Mouse (Mus musculus): ENCODE data around the gene Nucb2.

Nucb2 gene

DNA sequence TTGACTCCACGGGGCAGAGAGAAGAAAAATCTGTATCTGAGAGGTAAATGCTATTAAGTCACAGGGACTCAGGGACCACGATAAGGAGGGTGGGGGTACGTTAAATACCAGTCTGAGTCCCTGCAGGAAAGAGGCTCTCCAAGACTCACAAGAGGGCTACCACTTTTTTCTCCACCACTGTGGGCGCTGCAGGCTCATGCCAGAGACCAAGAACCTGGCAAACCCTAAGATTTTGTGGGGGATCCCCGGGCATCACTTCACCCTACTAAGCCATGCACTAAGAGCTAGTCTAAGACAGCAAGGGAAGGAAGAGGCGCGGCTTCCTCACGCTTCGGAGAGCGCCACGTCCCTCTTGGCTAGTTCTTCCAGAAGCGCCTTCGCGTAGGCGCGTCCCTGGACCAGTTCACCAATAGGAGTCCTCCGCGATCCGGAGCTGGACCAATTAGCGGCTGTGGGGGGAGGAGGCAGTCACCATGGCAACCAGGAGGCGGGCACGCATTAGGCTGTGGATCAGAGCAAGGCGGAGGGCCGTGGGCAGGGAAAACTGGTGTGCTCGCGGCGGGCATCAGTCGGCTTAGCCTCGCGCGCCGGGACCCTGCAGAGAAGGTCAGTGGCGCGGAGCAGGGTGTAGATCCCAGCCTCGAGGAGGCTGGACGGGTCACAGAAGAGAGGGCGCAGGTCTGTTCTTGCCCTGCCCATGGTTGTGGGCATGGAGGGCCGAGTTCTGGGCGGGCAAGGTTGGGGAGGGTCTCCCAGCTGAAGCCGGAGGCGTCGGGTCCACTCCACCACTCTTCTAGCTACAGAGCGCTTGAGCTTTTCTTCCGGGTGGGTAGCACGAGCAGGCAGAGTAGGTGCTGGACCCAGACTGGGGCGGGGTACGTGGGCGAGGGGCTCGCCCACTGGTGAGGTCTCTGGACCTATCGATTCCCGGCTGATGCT lies at the start of gene Nucb2:
Nucb2 (plus strand) TSS at position 491 of the 939 bp plus-strand sequence.
- DNase-seq (ENCODE audit: low read depth, low spot score): peak; percentile 98

DNA sequence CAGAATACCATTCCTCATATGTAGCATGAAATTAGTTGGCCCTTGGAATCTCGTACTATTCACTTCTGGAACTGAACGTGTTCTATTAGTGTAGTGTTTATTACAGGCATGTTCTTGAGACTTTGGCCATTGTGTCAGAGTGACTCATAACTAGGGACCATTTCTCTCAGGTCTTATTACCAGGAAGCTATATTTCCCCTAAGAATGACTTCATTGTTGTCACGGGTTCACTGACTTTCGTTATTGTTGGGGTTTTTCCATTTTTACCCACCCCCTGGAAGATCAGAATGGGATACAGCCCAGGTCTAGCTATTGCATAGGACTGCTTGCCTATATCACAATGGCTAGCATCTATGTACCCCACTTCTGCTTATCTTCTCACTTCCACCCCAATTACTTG lies 47.2 kb upstream of the Nucb2 start:
- DNase-seq (ENCODE audit: low read depth, low spot score): no peak

DNA sequence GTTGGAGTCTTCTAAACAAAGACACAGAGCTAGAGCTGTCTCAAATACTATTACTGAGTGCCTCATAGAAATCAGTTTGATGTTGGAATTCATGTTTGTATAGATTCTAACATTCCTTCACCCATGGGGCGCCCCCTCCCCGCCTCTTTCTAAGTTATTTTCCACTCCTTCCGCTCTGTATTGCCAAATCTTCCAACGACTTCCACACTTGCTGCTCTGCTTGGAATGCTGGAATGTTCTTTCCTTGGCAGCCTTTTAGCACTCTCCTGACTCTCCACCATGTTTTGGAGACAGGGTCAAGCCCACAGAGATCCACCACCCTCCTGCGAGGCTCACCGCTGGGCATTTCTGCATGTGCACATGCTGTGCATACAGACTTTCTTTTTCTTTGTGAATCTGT lies 46.8 kb upstream of the Nucb2 start:
- DNase-seq (ENCODE audit: low read depth, low spot score): no peak

DNA sequence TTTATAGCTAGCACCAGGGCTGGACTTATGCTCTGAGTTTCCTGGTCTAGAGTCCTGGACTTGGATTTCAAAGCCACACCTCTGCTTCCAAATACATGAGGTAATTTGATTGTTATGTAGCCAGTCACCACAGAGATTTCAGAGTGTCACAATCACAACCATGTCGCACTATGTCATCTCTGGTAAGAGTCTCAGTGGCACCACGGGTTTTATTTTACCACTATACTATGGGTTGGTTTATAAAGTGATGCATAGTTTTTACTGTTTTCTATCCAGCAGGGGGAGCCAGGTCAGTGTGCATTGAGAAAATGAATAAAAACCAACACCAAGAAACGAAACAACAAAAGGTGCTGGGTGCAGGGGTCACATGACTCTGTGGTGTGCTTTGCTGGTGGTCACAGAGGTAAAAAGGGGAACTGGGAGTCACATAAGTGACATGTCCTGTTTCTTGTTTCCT lies 45.2 kb upstream of the Nucb2 start:
- no peak for DNase-seq (ENCODE audit: low read depth, low spot score)

DNA sequence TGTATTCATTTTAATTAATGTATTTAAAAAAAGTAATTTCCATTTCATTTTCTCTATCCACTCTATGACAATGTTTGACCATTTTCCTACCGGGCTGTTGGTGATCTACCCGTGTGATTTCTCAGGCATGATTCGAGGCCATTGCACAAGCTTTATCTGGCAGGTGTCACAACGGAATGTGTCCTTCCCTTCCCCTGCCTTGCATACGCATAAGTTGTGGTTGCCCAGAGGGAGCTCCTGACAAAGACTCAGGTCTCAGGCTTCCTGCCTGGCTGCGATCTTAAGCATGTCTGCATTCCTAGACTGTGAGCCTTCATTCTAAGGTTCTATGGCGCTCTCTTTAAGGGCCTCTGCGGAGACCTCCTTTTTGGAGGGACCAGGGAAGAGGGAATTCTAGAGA lies 42.1 kb upstream of the Nucb2 start:
- DNase-seq (ENCODE audit: low read depth, low spot score): no peak

DNA sequence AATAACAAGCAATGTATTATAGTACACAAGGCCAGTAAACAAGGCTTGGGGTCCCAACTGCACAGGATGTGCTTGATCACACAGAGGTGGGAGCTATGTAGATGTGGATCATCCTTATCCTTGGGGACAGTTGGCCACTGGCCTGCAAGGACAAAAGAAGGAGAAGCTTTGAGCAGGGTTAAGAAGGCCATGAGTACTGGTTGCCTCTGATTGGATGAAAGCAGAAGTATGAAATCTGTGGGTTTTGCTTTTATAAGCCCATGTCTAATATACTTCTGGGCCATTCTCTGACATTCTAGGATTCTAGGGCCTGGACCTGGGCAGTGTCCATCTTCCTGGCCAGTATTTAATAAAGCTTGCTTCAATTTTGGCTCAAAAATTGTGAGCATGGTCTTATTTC lies 28.3 kb upstream of the Nucb2 start:
- DNase-seq (ENCODE audit: low read depth, low spot score): no peak

DNA sequence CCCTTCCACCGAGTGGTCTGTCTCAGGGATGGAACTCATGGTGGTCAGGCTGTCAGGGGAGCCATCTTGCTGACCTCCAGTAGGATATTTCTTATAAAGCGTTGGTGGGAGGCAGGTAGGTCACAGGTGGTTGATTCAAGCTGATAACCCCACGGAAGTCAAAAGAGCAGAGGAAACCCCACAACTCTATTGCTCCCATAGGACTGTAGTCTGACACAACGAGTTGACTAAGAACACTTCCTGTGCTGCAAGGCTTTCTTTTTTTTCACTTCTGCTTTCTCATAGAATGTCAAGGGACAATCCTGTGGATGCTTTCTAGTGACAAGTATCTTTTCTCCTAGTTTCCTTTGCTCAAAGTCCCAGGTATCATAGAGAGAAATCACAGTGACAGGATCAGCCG lies 27.9 kb upstream of the Nucb2 start:
- DNase-seq (ENCODE audit: low read depth, low spot score): no peak

DNA sequence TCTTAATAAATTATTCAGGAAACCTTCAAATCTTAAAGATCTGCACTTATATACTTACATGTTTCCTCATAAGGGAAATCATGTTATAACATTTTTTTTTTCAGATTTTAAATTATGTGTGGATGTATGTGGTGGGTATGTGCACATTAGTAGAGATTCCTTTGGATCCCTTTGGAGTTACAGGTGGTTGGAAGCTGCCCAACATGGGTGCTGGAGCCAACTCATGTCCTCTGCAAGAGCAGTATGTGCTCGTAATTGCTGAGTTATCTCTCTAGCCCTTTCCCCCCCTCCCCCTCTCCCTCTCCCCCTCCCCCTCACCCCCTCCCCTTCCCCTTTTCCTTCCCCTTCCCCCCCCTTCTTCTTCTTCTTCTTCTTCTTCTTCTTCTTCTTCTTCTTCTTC lies 21.1 kb upstream of the Nucb2 start:
- DNase-seq (ENCODE audit: low read depth, low spot score): no peak

DNA sequence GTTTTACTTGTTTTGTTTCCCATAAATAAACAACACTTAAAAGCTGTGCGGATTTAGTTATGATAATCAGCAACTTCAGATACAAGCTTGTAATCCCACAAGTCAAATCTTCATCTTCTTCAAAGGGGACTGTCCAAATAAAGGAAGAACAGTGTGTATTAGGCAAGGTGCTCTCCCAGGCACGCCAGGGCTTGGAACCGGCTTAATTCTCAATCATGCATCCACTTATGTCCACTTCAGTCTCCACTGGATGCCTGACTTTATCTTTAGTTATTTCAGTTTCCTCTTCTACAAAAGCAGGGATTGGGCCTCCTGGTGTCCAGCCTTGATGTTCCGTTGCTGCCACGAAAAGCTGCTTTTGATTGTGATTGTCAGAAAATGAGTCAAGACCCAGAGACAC lies 20.4 kb upstream of the Nucb2 start:
- DNase-seq (ENCODE audit: low read depth, low spot score): no peak

DNA sequence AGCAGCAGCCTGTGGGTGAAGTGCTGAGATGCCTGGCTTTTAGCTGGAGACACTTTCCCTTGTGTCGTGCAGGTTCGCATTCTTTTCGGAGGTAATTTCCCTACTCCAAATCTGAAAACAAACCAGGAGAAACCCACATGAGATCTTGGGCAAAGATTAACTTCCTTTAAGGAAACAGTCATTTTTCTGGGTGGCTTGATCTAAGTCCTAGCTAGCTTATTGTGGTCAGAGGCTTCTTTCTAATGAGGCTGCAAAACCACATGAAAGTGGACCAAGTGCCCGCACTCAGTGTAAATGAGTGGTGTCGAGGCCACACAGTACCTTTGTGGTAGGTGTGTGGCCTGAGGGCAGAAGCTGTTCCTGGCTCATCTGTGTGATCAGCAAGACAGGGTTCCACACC lies 20.0 kb upstream of the Nucb2 start:
- DNase-seq (ENCODE audit: low read depth, low spot score): no peak

DNA sequence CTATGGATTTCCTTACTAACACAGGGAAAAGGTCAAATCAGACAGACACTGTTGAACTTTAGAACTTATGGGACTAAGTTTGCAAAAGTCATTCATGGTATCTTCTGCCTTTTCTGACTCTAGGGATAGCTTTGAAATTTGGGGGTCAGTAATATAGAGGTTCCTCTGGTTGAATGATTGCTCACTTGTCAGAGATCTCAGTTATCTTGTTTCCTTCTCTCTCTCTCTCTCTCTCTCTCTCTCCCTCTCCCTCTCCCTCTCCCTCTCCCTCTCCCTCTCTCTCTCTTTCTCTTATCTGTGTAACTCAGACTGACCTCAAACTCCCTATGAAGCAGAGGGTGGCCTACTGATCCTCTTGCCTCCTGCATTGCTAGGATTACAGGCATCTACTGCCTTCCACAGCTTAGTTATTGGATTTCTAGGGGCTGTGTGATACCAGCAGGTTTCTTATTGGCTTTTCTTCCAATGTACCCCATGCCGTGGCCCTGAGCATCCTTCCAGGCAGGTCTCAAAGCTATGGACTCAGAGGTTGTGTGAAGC lies 19.0 kb upstream of the Nucb2 start:
- DNase-seq (ENCODE audit: low read depth, low spot score): no peak

DNA sequence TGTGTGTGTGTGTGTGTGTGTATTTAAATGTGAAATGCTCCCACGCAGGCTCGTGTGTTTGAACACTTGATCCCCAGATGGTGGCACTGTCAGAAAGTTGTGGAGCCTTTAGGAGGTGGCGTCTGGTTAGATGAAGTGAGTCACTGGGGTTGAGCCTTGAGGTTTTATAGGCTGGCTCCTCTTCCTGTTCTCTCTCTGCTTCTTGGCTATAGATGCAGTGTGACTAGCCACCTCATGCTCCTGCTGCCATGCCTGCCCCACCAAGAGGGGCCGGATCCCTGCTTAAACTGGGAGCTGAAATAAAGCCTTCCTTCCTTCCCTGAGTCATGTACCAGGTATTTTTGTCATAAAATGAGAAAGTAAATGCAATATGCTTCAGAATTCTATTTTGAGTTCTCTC lies 13.1 kb upstream of the Nucb2 start:
- no peak for DNase-seq (ENCODE audit: low read depth, low spot score)

DNA sequence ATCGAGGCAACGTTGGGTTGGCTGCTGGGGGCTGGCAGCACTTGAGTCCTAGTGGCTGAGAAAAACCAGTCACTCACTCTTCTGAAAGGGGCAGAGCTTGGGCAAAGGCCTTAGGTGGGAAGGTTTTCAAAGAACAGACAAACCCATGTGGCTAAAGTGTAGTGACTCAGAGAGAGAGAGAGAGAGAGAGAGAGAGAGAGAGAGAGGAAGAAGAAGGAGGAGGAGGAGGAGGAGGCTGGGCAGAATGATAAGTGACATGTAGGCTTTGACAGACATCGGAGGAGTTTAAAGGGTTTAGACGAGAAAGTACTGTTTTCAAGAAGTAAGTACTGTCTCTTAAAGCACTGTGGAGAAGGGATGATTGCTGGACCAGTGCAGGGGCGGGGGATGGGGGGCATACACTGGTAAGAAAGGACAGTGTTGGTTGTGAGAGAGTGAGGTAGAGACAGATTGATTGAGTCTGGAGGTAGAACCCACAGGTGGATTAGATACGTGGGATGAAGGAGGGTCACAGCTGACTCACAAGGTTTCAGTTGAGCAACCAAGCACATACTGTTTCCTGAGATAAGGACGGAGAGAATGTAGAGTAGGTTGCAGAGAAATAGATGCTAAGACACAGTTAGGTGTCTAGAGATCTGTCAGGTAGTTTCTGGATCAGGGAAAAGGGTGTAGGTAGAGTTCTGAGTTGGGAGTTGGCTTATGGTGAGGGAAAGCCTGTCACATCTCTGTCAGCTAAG lies 10.7 kb upstream of the Nucb2 start:
- DNase-seq (ENCODE audit: low read depth, low spot score): no peak

DNA sequence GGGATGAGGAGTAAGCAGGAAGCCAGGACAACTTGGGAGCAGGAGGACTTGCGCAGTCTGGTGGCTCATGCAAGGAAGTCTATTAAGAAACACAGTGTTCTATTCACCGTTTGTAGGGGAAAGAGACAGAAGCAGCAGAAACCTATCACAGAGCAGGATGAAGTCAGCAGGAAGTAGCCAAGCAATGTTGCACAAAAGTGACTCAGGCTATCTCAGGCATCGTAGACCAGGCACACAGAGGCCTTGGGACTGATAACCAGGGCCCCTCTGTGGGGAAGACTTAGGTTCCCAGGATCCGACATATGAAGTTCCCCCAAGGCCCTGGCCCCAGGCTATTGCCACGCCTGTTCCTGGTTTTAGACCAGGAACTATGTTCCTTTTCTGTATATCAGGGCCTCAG lies 9.6 kb upstream of the Nucb2 start:
- no peak for DNase-seq (ENCODE audit: low read depth, low spot score)

DNA sequence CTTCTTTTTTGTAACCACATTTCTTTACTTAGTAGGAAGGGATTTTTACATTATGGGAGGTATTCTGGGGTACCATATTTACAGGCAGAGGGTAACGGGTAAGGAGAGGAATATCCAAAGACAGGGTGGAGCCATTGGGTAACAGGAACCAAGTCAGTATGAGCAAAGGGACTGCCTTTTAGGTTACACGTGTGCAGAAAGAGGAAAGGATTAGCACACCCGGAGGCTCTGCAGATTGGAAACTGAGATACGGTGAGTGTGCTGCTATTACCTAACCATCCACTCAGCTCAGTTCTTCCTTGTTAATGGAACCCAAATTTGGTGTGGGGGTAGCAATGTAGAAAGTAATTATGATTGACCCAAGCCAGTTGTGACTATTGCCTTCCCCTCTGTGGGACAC lies 7.4 kb upstream of the Nucb2 start:
- DNase-seq (ENCODE audit: low read depth, low spot score): no peak

DNA sequence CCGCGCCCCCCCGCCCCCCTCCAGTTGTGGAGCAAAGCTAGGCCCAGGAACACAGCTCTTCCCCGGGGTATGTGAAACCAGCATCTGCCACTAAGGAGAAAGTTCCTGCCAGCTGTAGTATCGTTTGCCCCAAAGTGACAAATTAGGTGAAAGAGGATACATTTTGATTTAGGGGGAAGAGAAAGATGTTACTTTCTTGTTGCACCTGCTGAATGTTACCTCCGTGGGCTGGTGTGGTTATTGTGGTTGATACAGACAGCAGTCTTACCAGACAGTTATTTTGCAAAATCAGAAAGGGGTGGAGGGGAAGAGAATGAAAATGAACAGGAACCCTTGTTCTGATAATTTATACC lies 625 bp downstream of the Nucb2 start:
- no peak for DNase-seq (ENCODE audit: low read depth, low spot score)

DNA sequence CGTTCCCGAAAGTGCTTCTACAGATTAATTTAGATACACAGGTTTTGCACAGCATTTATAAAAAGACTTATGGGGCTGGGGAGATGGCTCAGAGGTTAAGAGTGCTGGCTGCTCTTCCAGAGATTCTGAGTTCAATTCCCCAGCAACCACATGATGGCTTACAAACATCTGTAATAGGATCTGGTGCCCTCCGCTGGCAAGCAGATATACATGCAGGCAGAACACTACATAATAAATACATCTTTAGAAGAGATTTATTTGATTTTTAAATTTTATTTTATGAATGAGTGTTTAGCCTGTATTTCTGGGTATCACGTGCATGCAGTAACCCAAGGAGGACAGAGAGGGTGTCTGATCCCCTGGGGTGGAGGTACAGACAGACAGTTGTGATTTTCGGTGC lies 9.9 kb downstream of the Nucb2 start:
- no peak for DNase-seq (ENCODE audit: low read depth, low spot score)

DNA sequence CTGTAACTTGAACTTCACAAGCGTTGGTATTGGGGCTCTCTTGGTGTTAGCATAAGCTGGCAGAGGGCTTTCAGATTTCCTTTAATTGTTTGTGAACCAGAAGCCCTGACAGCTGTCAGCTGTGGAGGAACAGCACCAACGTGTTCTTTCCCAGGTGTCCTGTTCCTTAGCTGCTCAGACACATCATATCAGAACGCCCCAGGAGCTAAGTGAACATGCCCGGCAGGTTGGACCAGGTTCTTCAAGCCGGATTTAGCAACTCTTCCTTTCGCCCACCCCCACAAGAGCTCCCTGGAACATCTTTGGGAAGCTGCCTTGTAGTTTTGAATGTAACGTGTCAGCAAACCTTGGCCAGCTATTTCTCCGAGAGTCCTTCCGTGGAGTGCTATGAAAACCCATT lies 10.4 kb downstream of the Nucb2 start:
- no peak for DNase-seq (ENCODE audit: low read depth, low spot score)

DNA sequence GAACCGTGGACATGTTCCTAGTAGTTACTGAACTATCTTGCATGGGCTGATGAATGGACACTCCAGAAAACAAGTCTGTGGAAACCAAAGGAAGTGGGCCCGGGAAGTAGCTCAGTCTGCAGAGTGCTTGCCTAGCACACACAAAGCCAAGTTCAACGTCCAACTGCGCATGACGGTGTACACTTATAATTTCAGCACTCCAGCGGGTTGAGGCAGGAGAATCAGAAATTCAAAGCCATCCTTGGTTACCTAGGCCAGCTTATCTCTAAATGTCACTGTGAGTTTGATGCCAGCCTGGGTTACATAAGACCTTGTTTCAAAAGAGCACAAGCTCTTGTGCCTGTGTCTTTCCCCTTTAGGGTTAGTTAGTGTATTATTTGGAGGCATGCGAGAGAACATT lies 10.9 kb downstream of the Nucb2 start:
- DNase-seq (ENCODE audit: low read depth, low spot score): no peak

DNA sequence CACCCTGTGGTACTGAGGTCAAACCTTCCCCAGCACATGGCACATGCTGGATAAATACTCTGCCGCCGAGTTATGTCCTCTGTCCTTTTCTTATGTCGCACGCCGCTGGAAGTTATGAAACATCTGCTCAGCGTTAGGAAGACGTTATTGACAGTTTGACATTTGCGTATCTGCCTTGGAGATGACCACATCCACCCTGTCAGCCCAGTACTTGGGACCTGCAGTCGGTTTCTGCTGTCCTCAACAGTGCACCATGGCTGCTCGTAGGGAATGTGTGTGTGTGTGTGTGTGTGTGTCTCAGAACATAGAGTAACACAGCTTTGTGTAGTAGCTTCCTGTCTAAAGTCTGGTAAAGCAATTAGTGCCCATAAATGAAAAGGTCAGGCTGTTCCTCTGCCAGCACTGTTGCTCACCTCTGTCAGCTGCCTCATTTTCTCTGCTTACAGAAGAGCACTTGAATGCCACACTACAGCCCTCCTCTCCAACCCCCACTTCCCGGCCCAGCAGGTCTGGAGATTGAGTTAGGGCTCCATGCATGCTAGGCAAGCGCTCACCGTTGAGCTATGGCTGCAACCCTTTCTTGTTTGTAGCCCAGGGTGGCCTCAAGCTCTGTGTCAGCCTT lies 11.5 kb downstream of the Nucb2 start:
- peak; percentile 10 for DNase-seq (ENCODE audit: low read depth, low spot score)

DNA sequence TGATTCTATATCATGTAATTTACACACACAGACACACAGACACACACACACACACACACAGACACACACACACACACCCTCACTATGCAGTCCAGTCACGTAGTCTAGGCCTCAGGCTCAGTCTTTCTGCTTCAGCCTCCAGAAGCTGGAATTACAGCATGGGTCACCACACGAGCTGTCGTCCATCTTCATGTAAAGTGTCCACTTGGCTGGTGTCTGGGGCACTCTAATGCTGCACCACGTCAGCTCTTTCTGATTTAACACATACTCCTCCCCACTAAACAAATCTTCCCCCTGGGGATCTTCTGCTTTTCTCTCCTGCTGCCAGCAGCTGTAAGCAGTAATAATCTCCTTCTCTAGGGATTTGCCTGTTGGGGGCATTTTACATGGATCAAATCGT lies 13.1 kb downstream of the Nucb2 start:
- DNase-seq (ENCODE audit: low read depth, low spot score): no peak

DNA sequence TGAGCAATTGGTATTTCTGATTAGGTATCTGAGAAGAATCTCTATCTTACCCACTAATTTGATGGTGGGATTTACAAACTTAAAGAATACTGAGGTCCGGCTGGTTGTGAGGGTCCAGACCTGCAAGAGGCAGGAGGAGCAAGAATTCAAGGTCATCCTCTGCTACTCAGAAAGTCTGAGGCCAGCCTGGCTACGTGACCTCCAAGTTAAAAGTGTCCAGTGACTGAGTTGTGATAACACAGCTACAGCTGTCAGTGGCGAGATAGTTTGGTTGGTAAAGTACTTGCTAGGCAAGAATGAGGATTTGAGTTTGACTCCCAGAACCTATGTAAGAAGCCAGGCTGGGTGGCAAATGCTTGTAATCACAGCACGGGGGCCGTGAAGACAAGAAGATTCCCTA lies 14.0 kb downstream of the Nucb2 start:
- DNase-seq (ENCODE audit: low read depth, low spot score): no peak
